Mouse (Mus musculus): ENCODE results near the gene Ceacam1.

- no peak for TF ChIP-seq CTCF (IDR thresholded peaks at IDR 0.05; ENCODE audit: borderline replicate concordance, insufficient read depth, low read depth, low read length)
- TF ChIP-seq POLR2A (IDR thresholded peaks at IDR 0.05; ENCODE audit: borderline replicate concordance, insufficient read depth, low read length) = no peak
Observed at GRCm38 (mm10) chr7:25422286-25422841, 55.0 kb downstream of the Ceacam1 start.
